Mouse (Mus musculus) layer of hippocampus, postnatal 25 days (tissue): ENCODE measurements around the gene Mri1. TPM values are rescaled to one million over a fixed set of nuclear protein-coding genes. Genes with fewer than 3 reads are reported as not detected.

ENCODE experiments used
- DNase-seq, 2 experiments: peaks; one replicate each; pipeline ENCODE4 v3.0.0; 2022; ENCODE audit warnings: mixed read lengths in 2 of 2, low spot score in 1 of 2; ENCODE audit errors: extremely low spot score in 1 of 2
- total RNA-seq, 2 experiments: library from RNA; stranded (reverse); gene quantifications; 2 replicates each; pipeline ENCODE4 v1.2.3; 2021

Mri1 gene
- total RNA-seq, 2 experiments from 2014 or later, result 18.4 to 20.6 TPM

DNA sequence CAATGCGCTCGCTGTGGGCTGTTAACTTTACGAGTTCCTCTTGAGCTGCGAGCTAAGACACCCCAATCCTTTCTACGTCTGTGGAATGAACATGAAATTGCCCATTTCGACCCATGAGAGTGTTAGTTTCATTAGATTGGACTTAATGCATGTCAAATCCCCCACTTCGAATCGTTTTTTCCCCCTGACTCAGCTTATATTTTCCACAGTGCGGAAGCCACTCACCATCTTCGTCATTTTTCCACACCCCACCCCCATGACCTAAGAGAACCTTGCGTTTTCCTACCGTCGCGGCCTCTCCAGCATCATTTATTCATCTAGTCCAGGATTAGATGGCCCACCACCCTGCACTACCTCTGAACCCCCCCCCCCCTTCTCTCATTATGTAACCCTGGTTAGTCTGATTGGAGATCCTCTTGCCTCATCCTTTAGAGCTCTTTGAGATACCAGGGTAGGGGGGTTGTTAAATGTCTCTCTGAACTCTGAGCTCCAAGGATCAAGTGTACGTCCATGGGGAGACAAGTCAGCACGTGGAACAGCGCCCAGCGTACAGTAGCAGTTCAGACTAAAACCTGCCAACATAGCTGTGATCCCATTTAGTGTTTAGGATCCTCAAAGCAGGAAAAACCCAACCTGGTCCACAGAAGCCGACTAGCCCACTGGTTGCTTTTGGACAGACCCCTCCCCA lies 19.4 kb downstream of the Mri1 start:
- DNase-seq, result no peak

- peak; percentile 98 to 99 for DNase-seq
Observed at GRCm38 (mm10) chr8:84236998-84237473, 20.1 kb downstream of the Mri1 start, which contains the start of gene Zswim4. Zswim4 (minus strand) TSS chr8:84237055.

DNA sequence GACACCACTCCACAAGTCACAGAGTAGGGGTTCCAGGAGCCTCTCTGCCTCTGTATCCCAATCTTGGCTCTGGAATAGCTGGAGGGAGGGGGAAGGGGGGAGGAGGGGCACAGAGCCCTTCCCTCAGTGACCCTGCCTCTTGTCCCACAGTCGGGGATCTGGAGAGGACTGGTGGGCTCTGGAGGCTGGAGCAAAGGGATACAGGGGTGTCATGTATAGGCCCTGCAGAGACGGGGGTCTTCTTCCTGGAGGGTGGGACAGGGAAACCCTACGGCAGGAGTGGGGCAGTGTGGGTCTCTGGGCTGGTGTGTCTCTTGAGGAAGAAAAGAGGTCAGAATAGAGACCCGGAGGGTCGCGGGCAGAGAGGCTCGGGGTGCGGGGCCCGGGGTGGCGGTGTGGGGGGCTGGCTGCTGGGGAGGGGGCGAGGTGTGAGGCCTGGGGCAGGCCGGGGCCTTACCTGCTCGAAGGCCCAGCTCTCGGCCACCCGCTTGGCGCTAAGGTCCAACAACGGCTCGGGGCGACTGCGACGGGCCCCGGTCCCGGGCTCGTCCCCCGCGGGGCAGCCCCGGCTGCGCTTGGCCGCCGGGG lies 20.6 kb downstream of the Mri1 start:
- DNase-seq, result no peak

DNA sequence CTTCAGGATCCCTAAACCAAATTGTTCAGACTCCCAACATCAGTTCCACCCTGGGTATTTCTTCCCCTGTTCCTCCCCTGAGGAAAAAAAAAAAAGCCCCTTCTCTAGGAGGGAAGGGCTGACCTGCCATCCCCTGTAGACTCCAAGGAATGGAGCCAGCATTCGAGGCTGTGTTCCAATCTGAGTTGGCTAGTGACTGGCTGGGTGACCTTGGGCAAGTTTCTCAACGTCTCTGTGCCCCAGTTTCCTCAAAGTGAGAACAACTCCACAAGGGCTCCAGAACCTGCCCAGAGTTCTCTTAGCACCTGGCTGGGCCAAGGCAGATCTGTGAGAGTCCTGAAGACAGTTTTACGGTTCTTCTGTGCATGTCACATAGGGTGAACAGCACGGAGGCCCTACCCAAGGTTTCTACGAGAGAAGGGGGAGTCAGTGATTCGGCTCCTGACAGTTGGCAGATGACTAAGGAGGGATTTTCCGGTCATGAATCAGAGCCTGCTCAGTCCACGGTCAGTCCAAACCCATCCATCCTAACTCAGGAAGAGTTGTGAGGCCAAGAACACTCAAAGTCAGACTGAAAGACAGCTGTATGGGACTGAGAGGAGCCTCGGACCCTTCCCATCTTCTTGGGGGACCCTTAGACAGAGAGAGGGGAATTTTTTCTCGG lies 21.2 kb downstream of the Mri1 start:
- DNase-seq, result no peak

GRCm38 (mm10) chr8:84233055-84233454 lies 24.1 kb downstream of the Mri1 start:
- DNase-seq, result no peak

- DNase-seq, result no peak
Observed at GRCm38 (mm10) chr8:84230735-84231134, 26.4 kb downstream of the Mri1 start.

DNA sequence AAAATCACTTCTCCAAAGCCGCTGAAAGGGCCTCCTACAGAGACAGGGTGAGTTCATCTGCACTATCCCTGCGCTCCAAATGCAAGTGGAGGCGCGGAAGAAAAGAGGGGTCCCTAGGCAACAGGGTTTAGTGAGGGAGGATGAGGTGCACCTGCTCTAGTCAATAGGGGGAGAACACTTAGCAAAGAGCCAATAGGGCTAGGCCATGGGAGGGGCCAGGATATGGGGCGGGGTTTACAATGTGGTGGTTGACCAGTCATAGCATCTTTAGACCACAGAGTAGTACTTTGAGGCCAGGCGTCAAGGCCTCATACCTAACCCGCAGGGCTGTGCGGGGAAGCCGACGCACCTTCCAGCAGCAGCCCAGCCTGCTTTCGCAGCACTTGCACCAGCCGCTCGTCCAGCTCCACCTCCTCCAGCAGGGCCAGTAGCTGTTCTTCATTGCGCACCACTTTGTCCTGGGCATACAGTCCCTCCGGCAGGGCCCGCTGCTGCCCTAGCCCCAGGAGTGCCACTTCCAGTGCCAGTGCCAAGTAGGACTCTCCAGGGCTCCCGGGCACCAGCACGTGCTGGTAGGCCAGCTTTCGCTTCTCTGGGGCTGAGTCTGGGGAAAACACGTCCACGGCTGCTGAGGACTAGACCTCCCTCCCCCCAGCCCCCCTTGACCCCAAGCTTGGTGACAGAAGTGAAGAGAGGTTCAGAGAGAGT lies 33.6 kb downstream of the Mri1 start:
- DNase-seq, result peak in 1 of 2 experiments; percentile 34

- peak in 1 of 2 experiments; percentile 29 for DNase-seq
Observed at GRCm38 (mm10) chr8:84222566-84223165, 34.5 kb downstream of the Mri1 start.

DNA sequence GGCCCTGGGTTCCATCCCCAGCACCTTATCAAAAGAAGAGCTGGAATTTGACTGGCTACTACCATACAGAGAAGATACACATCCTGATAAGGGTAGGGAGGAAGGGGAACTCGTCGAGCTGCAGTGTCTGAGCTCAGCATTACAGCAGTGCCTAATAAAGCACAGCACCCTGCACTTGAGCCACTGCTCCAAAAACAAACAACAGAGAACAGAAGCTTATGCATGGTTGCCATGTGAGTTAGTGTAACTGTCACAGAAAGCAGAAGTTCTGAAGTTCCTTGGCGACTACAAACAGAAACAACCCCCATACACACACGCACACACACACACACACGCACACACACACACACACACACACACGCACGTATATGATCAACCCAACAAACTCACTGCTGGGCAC lies 37.0 kb downstream of the Mri1 start:
- no peak for DNase-seq

- DNase-seq, result no peak
Observed at GRCm38 (mm10) chr8:84218143-84218542, 39.0 kb downstream of the Mri1 start.

GRCm38 (mm10) chr8:84217206-84217605 lies 39.9 kb downstream of the Mri1 start:
- no peak for DNase-seq

DNA sequence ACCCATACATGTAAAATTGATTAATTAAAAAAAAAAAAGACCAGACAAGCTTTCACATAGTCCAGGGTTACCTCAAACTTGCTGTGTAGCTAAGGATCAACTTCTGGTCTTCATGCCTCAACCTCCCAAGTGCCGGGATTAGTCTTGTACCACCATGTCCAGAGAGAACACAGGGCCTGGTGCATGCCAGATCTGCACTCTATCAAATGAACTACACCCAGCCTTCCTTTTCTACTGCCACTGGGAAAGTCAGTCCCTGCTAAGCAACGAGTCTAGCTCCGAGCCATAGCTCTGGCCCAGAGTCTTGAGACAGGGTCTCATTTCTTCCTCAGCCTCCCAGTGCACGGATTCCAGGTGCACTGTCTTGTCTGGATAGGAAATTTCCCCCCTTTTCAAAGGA lies 43.8 kb downstream of the Mri1 start:
- no peak for DNase-seq

GRCm38 (mm10) chr8:84211881-84212563 lies 45.1 kb downstream of the Mri1 start:
- no peak for DNase-seq

GRCm38 (mm10) chr8:84211202-84211601 lies 45.9 kb downstream of the Mri1 start:
- no peak for DNase-seq

- peak; percentile 83 to 89 for DNase-seq
Observed at GRCm38 (mm10) chr8:84210167-84210791, 46.8 kb downstream of the Mri1 start.

- no peak for DNase-seq
Observed at GRCm38 (mm10) chr8:84208381-84209380, 48.4 kb downstream of the Mri1 start.

- no peak for DNase-seq
Observed at GRCm38 (mm10) chr8:84207811-84208210, 49.3 kb downstream of the Mri1 start.

DNA sequence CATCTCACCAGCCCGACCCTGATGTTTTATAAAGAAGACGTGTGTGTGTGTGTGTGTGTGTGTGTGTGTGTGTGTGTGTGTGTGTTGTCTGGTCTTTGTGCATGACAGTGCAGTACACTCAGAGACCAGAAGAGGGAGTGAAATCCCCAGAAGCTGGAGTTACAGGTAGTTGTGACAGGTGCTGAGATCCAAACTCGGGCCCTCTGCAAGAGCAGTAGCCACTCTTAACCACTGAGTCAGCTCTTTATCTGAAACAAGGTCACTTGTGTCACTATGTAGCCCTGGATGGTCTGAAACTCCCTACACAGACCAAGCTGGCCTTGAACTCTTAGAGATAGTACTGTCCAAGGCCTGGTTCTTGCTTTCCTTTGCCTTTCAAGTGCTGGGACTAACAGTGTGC lies 50.5 kb downstream of the Mri1 start:
- DNase-seq, result no peak
